Mouse (Mus musculus): Measurements from ENCODE around the gene Irf8. TPM values are rescaled to one million over a fixed set of nuclear protein-coding genes. Genes with fewer than 3 reads are reported as not detected.
"Not testable (repeated sequence)": the region's sequence is repeated elsewhere in the genome, so short reads cannot be mapped to it uniquely, and the experiment has no call there.

Gene Irf8
- total RNA-seq, 2 experiments from 2014 or later: 4.8 to 6.9 TPM

DNA sequence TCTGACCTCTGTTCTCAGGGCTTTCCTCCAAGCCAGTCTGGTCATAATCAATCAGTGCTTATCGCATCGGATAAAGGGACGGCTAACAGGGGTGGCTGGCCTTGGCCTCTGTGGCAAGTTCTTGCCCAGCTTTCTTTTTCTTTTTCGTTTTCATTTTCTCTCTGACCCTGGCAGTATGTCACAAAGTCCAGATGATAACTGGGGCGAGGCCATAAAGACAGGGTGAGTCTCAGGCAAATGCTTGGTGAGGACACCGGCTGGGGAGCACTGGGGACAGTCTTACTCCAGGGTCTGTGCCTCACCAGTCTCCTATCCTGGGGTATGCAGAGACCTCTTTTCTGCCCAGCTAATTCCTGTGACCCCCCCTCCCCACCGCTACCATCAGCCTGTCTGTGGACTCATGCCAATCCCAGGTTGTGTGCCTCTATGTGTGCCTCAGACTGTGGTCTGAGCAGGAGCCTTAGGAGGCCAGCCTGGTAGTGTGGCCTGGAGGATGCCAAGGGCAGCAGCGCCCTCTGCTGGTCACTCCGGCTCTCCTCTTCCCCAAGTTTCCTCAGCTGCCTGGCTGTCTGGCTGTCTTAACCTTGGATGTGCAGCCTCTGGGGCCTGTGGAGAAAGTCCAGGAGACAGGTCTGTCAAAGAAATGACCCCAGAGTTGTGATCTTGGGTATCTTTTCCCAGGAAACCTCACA, 59.9 kb downstream of the Irf8 start:
- peak; percentile 79 to 87 for DNase-seq

DNA sequence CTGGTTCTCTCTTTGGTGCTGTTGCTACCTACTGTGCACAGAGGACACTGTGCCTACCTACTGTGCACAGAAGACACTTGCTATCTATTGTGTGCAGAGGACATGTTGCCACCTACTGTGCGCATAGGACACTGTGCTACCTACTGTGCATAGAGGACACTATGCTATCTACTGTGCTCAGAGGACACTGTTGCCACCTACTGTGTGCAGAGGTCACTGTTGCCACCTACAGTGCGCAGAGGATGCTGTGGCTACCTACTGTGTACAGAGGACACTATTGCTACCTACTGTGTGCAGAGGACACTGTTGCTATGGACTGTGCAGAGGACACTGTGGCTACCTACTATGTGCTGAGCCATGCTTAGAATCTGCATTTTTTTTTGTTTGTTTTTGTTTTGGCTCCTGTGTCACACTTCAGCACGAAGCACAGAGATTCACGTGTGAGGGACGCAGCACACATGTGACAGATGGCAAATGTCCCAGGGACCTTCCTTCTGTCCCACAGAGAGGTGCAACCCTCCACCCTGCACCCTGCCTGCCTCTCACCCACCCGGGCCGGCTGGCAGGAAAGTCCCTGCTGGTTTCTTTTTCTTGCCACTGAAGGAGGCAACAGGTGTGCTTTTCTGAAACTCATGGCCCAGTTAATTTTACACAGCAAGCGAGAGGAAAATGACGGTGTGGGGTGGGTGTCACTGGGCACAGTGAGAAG, 61.0 kb downstream of the Irf8 start:
- DNase-seq: no peak

DNA sequence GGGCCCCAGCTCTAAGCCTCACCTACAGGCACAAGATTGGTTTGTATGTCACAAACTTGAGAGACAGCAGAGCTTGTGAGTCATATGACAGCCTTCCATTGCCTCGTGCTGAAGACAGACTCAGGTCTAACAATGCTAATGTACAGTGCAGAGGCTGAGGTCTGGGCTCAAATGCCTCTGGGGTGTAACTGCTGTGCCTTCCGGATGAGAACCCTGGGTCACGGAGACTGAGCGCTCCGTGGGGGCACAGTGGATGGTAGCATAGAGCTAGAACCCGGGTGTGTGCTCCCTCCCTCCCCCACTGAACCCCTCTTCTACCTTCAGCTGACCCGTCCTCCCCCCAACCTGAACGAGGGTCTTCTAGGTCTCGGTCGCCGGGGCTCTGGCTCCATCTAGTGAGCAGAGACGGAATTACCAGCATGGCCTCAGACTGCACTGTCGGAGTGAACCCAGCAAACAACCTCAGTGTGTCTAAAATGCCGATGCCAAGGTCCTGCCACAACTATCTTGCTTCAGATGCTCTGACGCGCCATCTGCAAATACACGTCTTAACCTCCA, 64.2 kb downstream of the Irf8 start:
- DNase-seq: peak; percentile 26 to 80

DNA sequence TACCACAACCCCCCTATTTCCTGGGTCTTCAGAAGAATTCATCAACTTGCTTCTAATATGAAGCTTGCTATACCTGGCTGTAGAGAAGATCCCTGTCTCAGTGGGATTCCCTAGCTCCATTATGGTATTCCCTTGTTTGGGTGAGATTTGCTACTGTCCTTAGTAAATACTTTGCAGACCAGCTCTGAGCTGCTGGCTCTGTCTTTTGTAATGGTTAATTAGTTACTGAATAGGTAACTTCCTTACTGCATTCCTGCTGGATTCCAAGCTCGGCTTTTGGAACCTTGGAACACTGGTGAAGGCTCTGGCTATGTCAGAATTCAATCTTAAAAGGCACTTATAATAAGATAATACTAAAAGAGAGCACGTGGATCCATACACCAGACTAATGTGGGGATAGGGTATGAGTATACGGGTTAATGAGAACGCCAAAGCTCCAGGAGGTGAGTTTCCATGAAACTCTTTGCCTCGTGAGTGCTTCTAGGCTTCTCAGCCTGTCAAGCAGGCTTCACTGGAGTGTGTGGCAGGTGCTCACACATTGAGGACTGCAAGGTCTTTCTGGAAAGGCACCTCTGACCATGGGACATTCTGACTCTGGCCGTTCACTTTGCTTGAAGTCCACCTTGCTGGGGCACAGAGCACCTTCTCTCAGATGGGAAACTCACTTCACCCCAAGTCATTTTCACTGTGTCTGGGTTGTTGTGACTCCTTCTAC, 67.7 kb downstream of the Irf8 start:
- DNase-seq: not testable (repeated sequence)

DNA sequence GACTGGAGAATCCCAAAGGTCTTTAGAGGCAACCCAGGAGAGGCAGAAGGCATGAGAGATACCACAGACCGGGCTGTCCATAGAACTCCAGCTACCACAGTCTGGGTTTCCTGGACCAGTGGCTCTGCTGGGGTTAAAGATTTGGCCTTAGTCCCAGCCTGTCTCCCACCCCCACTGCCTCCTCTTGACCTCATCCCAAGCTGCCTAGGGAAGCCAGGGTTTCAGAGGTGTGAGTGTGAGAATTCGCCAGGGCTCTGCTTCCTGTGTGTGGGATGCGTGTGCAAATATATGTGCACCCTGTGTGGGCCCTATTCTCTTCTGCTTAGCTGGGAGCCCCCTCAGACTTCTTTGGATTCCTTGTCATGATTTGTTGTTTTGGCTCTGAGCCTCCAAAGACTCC, 68.6 kb downstream of the Irf8 start:
- no peak for DNase-seq

Other genes with a start within 250 kb of the Irf8 start
- gene Gins2, start 147.1 kb upstream of the Irf8 start, total RNA-seq (2021): 1 to 10 TPM in 1 of 2 experiments, under 1 TPM in 1; 0.98 to 1.8 TPM
- 1 to 10 TPM; 5.6 to 6.3 TPM for gene 1190005I06Rik, start 88.7 kb upstream of the Irf8 start, total RNA-seq (2021)
- gene Gm27021, start 68.3 kb upstream of the Irf8 start, total RNA-seq (2021): not detected
- 1,000 to 10,000 TPM; 4,737 to 4,778 TPM for gene Cox4i1, start 68.1 kb upstream of the Irf8 start, total RNA-seq (2021)
- gene Emc8, start 67.8 kb upstream of the Irf8 start, total RNA-seq (2021): 10 to 100 TPM; 42.7 to 46.4 TPM

Measured in heart, adult 18-20 months (tissue).